Mouse (Mus musculus) small intestine, adult 2 months (tissue): ENCODE measurements at regions not wholly inside any gene's neighbourhood (a gene's known extent, or its start where the extent isn't known, plus 50 kb on each side); places are given as distances from the start of the nearest gene placed in this dataset.

Experiments
- H3K27ac ChIP-seq: fragments of 200-500 bp; 2 replicates; pipeline ENCODE4 v1.5.1; 2012; ENCODE audit warnings: low read depth, low read length, control low read depth, inconsistent platforms; ENCODE audit not compliant: insufficient read depth
- H3K27me3 ChIP-seq: fragments of 200-500 bp; 2 replicates; pipeline ENCODE4 v1.6.1; 2012; ENCODE audit warnings: mild to moderate bottlenecking, moderate library complexity, low read length, inconsistent platforms; ENCODE audit not compliant: control insufficient read depth, insufficient read depth
- H3K36me3 ChIP-seq: fragments of 200-500 bp; 2 replicates; pipeline ENCODE4 v1.6.1; 2012; ENCODE audit warnings: mild to moderate bottlenecking, low read length, control low read depth, inconsistent platforms; ENCODE audit not compliant: control insufficient read depth, insufficient read depth
- H3K4me1 ChIP-seq: fragments of 200-500 bp; 2 replicates; pipeline ENCODE4 v1.6.1; 2012; ENCODE audit warnings: low read length, inconsistent platforms, mixed read lengths; ENCODE audit not compliant: control insufficient read depth, insufficient read depth, insufficient read length
- H3K4me3 ChIP-seq: fragments of 200-500 bp; 2 replicates; pipeline ENCODE4 v1.5.1; 2012; ENCODE audit warnings: low read depth, mild to moderate bottlenecking, control low read depth, inconsistent platforms, low read length, moderate library complexity
- CTCF ChIP-seq: fragments of 200-500 bp; IDR thresholded peaks from 2 replicates; pipeline ENCODE4 v1.5.1; 2012; ENCODE audit warnings: low read depth, mild to moderate bottlenecking, control low read depth, inconsistent platforms, low read length, moderate library complexity, mixed read lengths; ENCODE audit not compliant: insufficient replicate concordance, insufficient read length; ENCODE audit errors: extremely low read depth
- POLR2A ChIP-seq: fragments of 200-500 bp; IDR thresholded peaks from 2 replicates; pipeline ENCODE4 v1.6.1; 2012; ENCODE audit warnings: low read depth, mild to moderate bottlenecking, control low read depth, inconsistent platforms, low read length, moderate library complexity
- WGBS: fragments of 180-500 bp; shearing (Covaris S2); methylation state at CpG from one replicate; pipeline ENCODE4 v1.1.7; 2018; 5-methylcytosine and 5-hydroxymethylcytosine counted together

GRCm38 (mm10) chrX:99339081-99339876 is 131.8 kb downstream of the Pja1 start:
- WGBS = 72% methylated on average over 9 of the region's 9 CpGs
- Histone ChIP-seq H3K27ac (no peak overlapping the region), H3K36me3 (no peaks in the 10 kb centered on the region), H3K4me3 (no peak overlapping the region), H3K27me3 (no peaks in the 10 kb centered on the region), H3K4me1 (peaks cover 14% of the 10 kb centered on the region)
- no peak for TF ChIP-seq CTCF
- no peak for TF ChIP-seq POLR2A

DNA sequence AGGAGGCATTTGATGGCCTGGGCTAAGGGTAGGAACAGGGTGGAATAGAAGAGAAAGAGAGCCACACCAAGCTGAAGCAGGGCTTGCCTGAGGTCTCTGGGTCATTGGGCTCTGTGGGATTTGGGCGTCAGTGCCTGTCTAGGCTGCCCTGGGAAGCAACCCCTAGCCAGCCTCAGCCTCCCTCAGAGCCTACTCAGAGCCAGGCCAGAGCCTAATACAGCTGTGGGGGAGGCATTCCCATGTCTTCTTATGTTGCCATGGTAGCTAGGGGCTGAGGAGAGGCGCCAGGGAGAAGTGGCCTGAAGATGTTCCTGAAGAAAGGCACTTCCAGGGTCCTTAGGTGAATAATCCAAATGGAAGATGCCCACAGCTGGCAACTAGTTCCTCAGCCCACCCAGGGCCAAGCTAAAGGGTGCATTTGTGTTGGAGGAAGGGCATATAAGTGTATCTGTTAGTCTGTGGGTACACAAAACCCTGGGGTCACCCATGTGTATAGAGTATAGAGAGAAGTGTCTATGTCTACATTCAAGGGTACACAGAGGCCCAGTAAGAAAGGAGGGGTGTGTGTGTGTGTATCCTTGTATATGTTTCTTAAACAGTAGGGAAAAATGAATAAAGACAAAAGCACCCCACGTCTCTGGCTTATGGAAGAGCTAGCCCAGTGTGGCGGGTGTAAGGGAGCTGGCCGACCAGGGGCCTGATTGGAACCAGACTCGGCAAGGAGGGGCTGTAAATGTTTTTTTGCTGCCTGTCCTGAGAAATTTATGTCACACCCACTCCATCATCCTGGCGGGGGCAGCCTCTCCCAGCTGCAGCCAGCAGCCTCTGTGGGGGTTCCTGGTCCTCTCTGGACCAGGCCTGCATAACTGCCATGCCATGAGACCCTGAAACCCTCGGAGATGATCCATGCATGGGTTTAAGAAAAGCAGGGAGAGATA is 134.2 kb downstream of the Pja1 start:
- 83% methylated on average over 8 of the region's 8 CpGs for WGBS
- Histone ChIP-seq H3K36me3 (no peaks in the 10 kb centered on the region), H3K4me3 (no peak overlapping the region), H3K27me3 (no peaks in the 10 kb centered on the region), H3K4me1 (peaks cover 16% of the 10 kb centered on the region), H3K27ac (no peak overlapping the region)
- TF ChIP-seq POLR2A (no peak), CTCF (no peak)

- H3K27me3 ChIP-seq = no peaks in the 10 kb centered on the region
- TF ChIP-seq POLR2A (no peak), CTCF (no peak)
- H3K36me3 ChIP-seq = no peaks in the 10 kb centered on the region
- H3K4me1 ChIP-seq = peaks cover 16% of the 10 kb centered on the region
- H3K27ac ChIP-seq = 0 out of 2 replicates have a peak overlapping the region, but pooled peaks have one; percentile 46
- WGBS = 37% methylated on average over 8 of the region's 8 CpGs
- no peak overlapping the region for H3K4me3 ChIP-seq
Measured at GRCm38 (mm10) chrX:99335886-99336589, 135.0 kb downstream of the Pja1 start.

GRCm38 (mm10) chrX:99332457-99332770 is 138.7 kb downstream of the Pja1 start:
- TF ChIP-seq POLR2A = no peak
- TF ChIP-seq CTCF = no peak
- no peak overlapping the region for H3K27ac ChIP-seq
- peaks cover 27% of the 10 kb centered on the region for H3K4me1 ChIP-seq
- no peaks in the 10 kb centered on the region for H3K36me3 ChIP-seq
- no peaks in the 10 kb centered on the region for H3K27me3 ChIP-seq
- no peak overlapping the region for H3K4me3 ChIP-seq
- WGBS = 45% methylated on average over 4 of the region's 4 CpGs

DNA sequence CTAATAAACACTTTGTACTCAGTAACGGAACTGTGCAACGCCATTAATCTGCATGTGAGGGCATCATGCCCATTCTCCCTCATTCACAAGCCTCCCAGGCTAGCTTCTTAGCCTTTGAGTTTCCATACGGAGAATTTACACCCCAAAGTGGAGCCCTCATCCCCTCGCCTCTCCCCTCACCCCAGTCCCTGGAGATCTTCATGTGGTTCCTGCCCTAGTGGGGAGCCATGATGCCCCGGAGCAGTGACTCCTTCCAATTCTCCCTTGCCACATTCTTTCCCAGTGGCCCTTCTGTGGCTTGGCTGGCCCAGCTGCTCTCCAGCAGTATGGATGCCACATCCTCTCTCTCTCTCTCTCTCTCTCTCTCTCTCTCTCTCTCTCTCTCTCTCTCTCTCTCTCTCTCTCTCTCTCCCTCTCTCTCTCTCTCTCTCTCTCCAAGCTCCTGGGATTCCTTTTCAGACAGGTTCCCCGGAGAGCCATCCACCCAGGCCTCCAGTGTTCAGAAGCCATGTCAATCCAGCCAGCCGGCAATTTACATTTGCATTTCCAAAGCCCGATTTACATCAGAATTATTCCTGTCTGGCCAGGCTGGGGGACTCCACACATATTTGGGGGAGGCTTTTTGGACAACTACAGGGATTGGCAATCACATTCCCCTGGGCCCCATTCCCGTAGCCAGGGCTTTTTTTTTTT is 139.2 kb downstream of the Pja1 start:
- Histone ChIP-seq H3K4me3 (no peak overlapping the region), H3K36me3 (no peaks in the 10 kb centered on the region), H3K4me1 (peaks cover 27% of the 10 kb centered on the region), H3K27ac (no peak overlapping the region), H3K27me3 (no peaks in the 10 kb centered on the region)
- 73% methylated on average over 9 of the region's 9 CpGs for WGBS
- no peak for TF ChIP-seq CTCF
- no peak for TF ChIP-seq POLR2A

- no peaks in the 10 kb centered on the region for H3K27me3 ChIP-seq
- WGBS = 92% methylated on average over 8 of the region's 8 CpGs
- no peak overlapping the region for H3K27ac ChIP-seq
- H3K4me3 ChIP-seq = no peak overlapping the region
- peaks cover 21% of the 10 kb centered on the region for H3K4me1 ChIP-seq
- TF ChIP-seq POLR2A (no peak), CTCF (no peak)
- H3K36me3 ChIP-seq = no peaks in the 10 kb centered on the region
Measured at GRCm38 (mm10) chrX:99330386-99330785, 140.7 kb downstream of the Pja1 start.

DNA sequence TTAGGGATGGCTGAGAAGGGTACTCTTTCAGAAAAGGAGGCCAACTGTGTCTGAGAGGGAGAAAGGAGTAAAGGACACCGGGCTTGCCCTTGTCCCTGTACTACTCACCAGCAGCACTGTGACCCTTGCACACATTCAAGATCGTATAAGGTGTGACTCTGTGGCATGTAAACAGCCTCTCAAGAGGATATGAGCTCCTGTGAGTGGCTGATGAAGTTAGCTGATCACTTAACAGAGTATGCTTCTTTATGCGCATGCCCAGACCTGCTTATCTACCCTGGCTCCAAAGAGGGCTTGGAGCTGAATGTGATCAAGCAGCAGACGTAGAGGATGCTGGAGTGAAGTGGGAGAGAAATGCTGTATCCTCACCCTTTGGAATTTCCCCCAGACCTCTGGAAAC is 142.5 kb downstream of the Pja1 start:
- H3K36me3 ChIP-seq = no peaks in the 10 kb centered on the region
- WGBS = 37% methylated on average over 4 of the region's 4 CpGs
- no peak overlapping the region for H3K4me3 ChIP-seq
- no peak for TF ChIP-seq CTCF
- no peak for TF ChIP-seq POLR2A
- no peak overlapping the region; the same call in 1 of the 2 replicates for H3K27ac ChIP-seq
- H3K4me1 ChIP-seq = peaks cover 16% of the 10 kb centered on the region
- no peaks in the 10 kb centered on the region for H3K27me3 ChIP-seq
